ENCODE assay signal across 14 mouse cellular contexts in genomic region chr10:105110247-105110646, GRCm38 (mm10).
A peak's percentile ranks its signal among the peaks of the same experiment; 100 is the strongest.
DNase-seq lines count a peak whose midpoint lies in the region; ATAC-seq and TF ChIP-seq lines count a peak whose summit lies in the region.
"Had no signal": no experiment of that assay in that cellular context is flagged by ENCODE, and none has a peak within 500 bp of the region (broad histone marks: within the 10 kb centered on the region; RNA-seq: fewer than 3 reads in every experiment).

No protein-coding gene starts in this region.

- no peak for TF ChIP-seq CTCF in midbrain, postnatal 0 days (IDR thresholded peaks at IDR 0.05)
- TF ChIP-seq CTCF in forebrain, postnatal 0 days (IDR thresholded peaks at IDR 0.05; ENCODE audit: low read depth): no peak

- peaks cover 10% of the 10 kb centered on the region for H3K4me1 ChIP-seq in midbrain, embryonic 10.5 days
- H3K4me1 ChIP-seq in midbrain, postnatal 0 days (ENCODE audit: insufficient read depth, low read length): no peaks in the 10 kb centered on the region
- no peaks in the 10 kb centered on the region for H3K4me1 ChIP-seq in forebrain, postnatal 0 days (ENCODE audit: insufficient read depth)
- no peaks in the 10 kb centered on the region for H3K4me1 ChIP-seq in midbrain, embryonic 12.5 days

- no peak for ATAC-seq in midbrain, postnatal 0 days (ENCODE audit: low FRiP score)
- no peak for ATAC-seq in forebrain, postnatal 0 days
- ATAC-seq in midbrain, embryonic 12.5 days (ENCODE audit: low FRiP score, low read depth): peak; percentile 50; the same call in 1 of the 2 replicates
- no peak for ATAC-seq in erythroid progenitor cell, adult 5-6 weeks (replicated peaks; ENCODE audit: low FRiP score, poor library complexity, severe bottlenecking)
- ATAC-seq: Patski had no signal

- H3K9me3 ChIP-seq in midbrain, embryonic 10.5 days (replicated peaks): no peaks in the 10 kb centered on the region
- H3K9me3 ChIP-seq in midbrain, postnatal 0 days (ENCODE audit: low read length): no peaks in the 10 kb centered on the region
- no peaks in the 10 kb centered on the region for H3K9me3 ChIP-seq in forebrain, postnatal 0 days (ENCODE audit: low read length)
- H3K9me3 ChIP-seq in midbrain, embryonic 12.5 days: no peaks in the 10 kb centered on the region

- no peaks in the 10 kb centered on the region for H3K36me3 ChIP-seq in midbrain, embryonic 10.5 days
- no peaks in the 10 kb centered on the region for H3K36me3 ChIP-seq in midbrain, postnatal 0 days (ENCODE audit: insufficient read depth, low read length)
- H3K36me3 ChIP-seq in forebrain, postnatal 0 days (ENCODE audit: insufficient read depth): no peaks in the 10 kb centered on the region
- H3K36me3 ChIP-seq in midbrain, embryonic 12.5 days: no peaks in the 10 kb centered on the region

- peak; percentile 13 for DNase-seq in midbrain, embryonic 10.5 days (ENCODE audit: low spot score)
- no peak for DNase-seq in midbrain, postnatal 0 days (ENCODE audit: low spot score)
- DNase-seq in forebrain, postnatal 0 days: peak; percentile 11
- no peak for DNase-seq in kidney, adult 8-10 months
- DNase-seq in cerebellum, adult 11 months: no peak
- no peak for DNase-seq in B cell, adult 2 months
- DNase-seq: cerebellum, adult 18-20 months; kidney, adult 9 months; right cerebral cortex, postnatal 14 days; thymus, postnatal 25 days had no signal

- H3K4me2 ChIP-seq in midbrain, postnatal 0 days (ENCODE audit: low read depth, low read length, poor library complexity, severe bottlenecking): no peak overlapping the region; the same call in 1 of the 2 replicates
- no peak overlapping the region for H3K4me2 ChIP-seq in forebrain, postnatal 0 days (ENCODE audit: low read depth)
- peak overlapping the region; percentile 8; the same call in 1 of the 2 replicates for H3K4me2 ChIP-seq in midbrain, embryonic 12.5 days (replicated peaks)

- no peak overlapping the region for H3K4me3 ChIP-seq in midbrain, embryonic 10.5 days
- H3K4me3 ChIP-seq in midbrain, postnatal 0 days (ENCODE audit: low read depth, low read length): no peak overlapping the region
- H3K4me3 ChIP-seq in forebrain, postnatal 0 days (ENCODE audit: low read depth, low read length): no peak overlapping the region
- no peak overlapping the region for H3K4me3 ChIP-seq in midbrain, embryonic 12.5 days

- 3% methylated on average over 5 of the region's 5 CpGs for WGBS in midbrain, embryonic 10.5 days
- 2% methylated on average over 5 of the region's 5 CpGs for WGBS in midbrain, postnatal 0 days
- 2% methylated on average over 5 of the region's 5 CpGs for WGBS in forebrain, postnatal 0 days
- under 1% methylated on average over 5 of the region's 5 CpGs for WGBS in midbrain, embryonic 12.5 days

- H3K27ac ChIP-seq in midbrain, embryonic 10.5 days (replicated peaks): peak overlapping the region; percentile 68
- H3K27ac ChIP-seq in midbrain, postnatal 0 days (ENCODE audit: low read depth, low read length): no peak overlapping the region
- H3K27ac ChIP-seq in forebrain, postnatal 0 days (ENCODE audit: low read depth, low read length): no peak overlapping the region
- H3K27ac ChIP-seq in midbrain, embryonic 12.5 days (replicated peaks): no peak overlapping the region
- H3K27ac ChIP-seq: stomach, postnatal 0 days had no signal

- no peaks in the 10 kb centered on the region for H3K27me3 ChIP-seq in midbrain, embryonic 10.5 days (ENCODE audit: low read depth, poor library complexity, severe bottlenecking)
- no peaks in the 10 kb centered on the region for H3K27me3 ChIP-seq in midbrain, postnatal 0 days (ENCODE audit: insufficient read depth, low read length)
- no peaks in the 10 kb centered on the region for H3K27me3 ChIP-seq in forebrain, postnatal 0 days (ENCODE audit: insufficient read depth, low read length)
- H3K27me3 ChIP-seq in midbrain, embryonic 12.5 days: no peaks in the 10 kb centered on the region

- no peak overlapping the region for H3K9ac ChIP-seq in midbrain, postnatal 0 days (replicated peaks; ENCODE audit: low read length, poor library complexity, severe bottlenecking)
- H3K9ac ChIP-seq in forebrain, postnatal 0 days: no peak overlapping the region
- H3K9ac ChIP-seq in midbrain, embryonic 12.5 days (replicated peaks): no peak overlapping the region; the same call in 1 of the 2 replicates

Comparison
In these comparisons a context has a peak if more than half of its experiments do, and no peak if none do; other contexts are left out.
1. DNase-seq: peak in midbrain, embryonic 10.5 days (single experiment) and forebrain, postnatal 0 days (single experiment); none in midbrain, postnatal 0 days (single experiment), kidney, adult 8-10 months (0 of 2), cerebellum, adult 11 months (single experiment) and B cell, adult 2 months (0 of 2).